Mouse (Mus musculus) gastrocnemius, postnatal 25 days (tissue): ENCODE measurements at regions not wholly inside any gene's neighbourhood (a gene's known extent, or its start where the extent isn't known, plus 50 kb on each side); places are given as distances from the start of the nearest gene placed in this dataset.

ENCODE experiments used
- DNase-seq: peaks from one replicate; pipeline ENCODE4 v3.0.0; 2022

DNA sequence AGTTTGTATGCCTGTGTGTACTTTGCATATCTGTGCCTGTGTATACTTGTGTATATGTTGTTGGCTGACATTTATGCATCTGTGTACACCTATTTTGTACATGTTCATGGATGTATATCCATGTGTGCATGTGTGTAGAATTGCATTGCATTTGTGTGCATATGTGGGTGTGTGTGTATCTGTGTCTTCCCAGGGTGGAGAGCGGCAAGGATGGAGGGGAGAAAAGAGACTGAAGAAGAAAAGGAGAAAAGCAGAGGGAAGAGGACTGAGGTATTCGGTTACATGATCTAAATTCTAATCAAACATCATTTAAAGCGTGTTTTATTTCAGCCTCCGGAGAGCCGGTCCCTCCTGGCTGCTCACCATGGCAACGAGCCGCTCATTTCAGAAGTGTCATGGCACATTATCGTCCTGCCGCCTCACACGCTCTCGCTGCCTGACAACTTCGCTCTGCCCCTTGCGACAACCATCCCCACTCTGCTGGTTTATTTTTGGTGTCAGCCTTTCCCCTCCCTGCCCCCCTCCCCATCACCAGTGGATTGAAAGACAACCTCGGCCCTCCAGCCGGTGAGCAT is 58.6 kb downstream of the Mrm1 start:
- DNase-seq = no peak

GRCm38 (mm10) chr11:84759478-84759986 is 59.8 kb downstream of the Mrm1 start:
- DNase-seq = no peak

- no peak for DNase-seq
These were observed 67.3 kb downstream of the Mrm1 start for GRCm38 (mm10) chr11:84752007-84752406.

DNA sequence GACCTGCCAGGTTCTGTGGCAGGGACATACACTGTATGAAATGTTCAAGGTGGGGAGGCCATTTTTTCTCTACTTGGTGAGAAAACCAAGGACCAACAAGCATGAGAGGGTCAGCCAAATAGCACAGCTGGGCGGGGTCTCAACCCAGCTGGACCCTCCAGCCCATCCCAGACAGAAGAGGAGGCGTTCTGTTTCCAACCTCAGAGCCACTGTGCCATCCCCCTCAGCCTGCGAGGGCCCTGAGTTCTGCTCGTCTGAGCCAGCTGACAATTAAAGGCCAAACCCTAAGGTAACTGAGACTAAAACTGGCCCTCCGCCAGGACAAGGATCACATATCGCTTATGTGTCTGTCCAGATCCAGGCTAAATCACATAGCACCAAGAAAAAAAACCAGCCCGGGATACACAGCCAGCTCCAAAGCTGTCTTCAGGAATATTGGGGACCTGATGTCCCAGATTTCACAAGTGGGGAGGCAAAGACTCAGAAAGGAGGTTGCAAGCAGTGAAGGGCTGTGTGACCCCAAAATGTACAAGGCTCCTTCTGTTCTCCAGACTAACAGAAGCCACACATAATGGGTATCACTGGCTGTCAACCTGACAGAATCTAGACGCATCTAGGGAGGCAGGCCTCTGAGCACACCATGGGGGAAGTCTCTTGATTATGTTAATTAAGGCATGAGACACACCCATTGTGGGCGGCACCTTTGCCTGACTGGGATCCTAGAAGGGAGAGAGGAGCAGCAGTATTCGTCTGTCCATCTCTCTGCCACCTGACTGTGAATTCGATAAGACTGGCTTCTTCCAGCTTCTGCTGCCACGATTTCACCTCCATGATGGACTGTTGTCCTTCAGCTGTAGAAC is 69.6 kb downstream of the Mrm1 start:
- no peak for DNase-seq

GRCm38 (mm10) chr11:84738769-84739589 is 80.3 kb downstream of the Mrm1 start:
- no peak for DNase-seq

- DNase-seq = no peak
These were observed 81.2 kb downstream of the Mrm1 start for GRCm38 (mm10) chr11:84738128-84738527.

GRCm38 (mm10) chr11:84731890-84732289 is 87.4 kb downstream of the Mrm1 start:
- no peak for DNase-seq

GRCm38 (mm10) chr11:84730218-84730617 is 89.1 kb downstream of the Mrm1 start:
- DNase-seq = no peak

GRCm38 (mm10) chr11:84729189-84729588 is 90.1 kb downstream of the Mrm1 start:
- DNase-seq = no peak

DNA sequence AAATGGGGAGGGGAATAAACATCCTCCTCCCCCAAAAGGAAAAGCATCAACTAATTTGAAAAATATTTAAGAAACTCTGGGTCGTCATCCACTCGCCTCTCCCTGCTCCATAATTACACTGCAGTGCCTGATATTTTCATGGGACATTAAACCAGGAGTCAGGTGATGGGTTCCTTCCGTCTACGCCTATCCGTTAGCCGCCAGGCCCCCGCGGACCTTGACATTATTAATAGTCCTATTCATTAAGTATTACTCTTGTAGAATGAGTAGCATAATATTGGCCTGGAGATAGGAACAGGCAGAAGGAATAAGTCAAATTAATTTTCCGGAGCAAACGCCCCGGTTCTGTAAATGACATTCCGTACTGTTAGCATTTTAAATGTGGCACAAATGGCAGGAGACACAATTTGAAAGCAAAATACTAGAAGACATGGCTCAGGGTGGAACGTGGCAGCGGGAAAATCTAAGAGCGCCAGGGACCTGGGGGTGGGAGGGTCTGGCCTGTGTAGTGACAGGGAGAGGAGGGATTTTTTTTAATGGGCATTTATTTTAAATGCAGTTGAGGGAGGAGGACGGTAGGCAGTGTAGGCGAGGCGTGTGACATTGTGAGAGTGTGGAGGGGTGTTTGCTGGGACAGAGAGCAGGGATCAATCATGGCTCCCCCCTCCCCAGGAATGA is 93.2 kb downstream of the Mrm1 start:
- no peak for DNase-seq

DNA sequence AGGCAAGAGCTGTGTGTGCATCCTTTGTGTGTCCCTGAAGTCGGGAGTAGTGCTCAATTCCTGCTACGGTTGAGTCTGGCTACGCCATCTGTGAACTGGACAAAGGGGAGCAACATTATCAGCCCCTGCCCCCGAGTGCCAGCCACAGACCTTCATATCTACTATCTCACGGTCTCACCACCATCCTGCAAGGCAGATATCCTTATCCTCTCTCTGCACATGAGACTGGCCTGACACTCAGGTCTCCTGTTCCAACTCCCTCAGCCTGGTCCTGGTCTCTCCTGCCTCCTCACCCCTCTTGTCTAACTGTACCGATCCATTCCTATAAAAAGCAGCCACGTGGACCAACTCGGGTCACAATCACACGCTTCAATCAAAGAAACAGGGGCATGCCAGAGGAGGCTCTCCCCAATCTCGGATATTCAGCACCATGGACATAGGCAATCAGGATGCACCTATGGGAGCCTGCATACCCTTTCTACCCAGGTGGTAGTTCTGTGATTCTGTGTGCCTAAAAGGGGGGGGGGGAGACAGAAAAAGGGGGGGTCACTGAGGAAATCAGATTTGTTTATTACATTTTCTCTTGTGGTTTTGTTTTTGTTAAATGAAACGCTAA is 94.0 kb downstream of the Mrm1 start:
- no peak for DNase-seq

DNA sequence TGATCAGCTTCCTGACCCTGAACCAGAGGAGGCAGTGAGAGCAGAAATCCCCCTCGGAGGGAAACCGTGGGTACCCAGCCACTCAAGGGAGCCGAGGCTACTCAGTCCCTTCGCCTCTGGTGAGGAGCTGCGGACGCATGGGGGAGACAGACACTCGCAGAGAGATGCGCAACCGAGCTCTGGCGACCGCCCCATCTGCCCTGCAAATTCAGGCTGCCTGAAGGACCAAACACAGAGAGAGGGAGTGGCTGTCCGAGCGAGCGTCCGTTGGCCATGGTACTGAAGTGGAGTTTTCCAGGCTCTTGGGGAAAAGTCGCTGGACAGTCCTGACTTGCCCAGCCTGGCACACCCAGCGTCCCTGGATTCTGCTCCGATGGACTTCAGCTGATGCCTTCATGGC is 95.2 kb downstream of the Mrm1 start:
- no peak for DNase-seq

GRCm38 (mm10) chr11:84722658-84723201 is 96.6 kb downstream of the Mrm1 start:
- DNase-seq = no peak

DNA sequence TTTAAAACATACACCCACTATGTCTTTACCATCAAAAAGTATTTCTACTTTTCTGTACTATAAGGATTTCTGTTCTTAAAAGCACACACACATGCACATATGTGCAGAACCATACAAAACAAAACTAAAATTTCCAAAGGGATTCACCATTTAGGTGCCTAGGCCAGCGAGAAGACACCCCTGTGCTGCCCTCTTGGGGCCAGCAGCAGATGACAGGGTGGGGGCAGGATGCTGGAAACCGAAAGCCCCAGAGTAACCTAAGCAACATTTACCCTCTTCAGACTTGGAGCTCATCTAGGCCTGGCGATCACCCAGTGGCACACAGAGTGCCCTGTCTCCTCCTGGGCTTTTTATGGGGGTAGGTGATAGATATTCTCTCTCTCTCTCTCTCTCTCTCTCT is 97.3 kb downstream of the Mrm1 start:
- no peak for DNase-seq

DNA sequence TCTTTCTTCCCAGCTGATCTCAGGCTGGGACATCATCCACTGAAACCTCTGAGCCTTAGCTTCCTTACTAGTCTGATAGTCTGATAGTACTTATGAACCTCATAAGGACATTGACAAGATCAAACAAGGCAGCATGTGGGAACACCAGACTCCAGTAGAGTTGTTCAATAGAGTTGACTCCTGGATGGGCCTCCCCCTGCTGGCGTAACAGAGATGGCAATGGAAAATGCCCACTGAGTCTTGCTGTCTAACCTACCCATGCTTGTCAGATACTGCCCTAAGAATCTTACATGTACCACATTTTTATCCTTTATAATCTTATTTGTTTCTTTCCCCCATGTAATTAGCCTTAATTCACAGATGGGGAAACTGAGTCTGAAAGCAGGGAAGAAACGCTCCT is 98.2 kb downstream of the Mrm1 start:
- no peak for DNase-seq

- no peak for DNase-seq
These were observed 99.5 kb downstream of the Mrm1 start for GRCm38 (mm10) chr11:84719781-84720180.

DNA sequence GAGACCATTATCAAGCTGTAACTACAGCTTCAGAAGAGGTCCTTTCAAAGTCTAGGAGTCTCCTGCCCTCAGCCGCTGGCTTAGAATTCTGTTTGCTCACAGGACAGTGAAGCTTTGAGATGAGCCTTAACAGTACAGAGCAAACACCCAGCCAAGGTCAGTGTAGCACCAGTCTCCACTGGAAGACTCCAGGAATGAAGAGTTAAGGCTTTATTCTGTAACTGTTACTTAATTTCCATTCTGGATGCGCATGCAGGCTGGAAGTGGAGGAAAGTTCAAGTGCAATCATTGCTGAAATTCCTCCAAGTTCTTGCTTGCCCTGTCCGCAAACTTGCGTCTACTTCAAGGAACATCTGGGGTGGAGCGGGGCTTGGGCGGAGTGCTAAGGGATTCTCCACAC is 106.6 kb downstream of the Mrm1 start:
- DNase-seq = no peak

DNA sequence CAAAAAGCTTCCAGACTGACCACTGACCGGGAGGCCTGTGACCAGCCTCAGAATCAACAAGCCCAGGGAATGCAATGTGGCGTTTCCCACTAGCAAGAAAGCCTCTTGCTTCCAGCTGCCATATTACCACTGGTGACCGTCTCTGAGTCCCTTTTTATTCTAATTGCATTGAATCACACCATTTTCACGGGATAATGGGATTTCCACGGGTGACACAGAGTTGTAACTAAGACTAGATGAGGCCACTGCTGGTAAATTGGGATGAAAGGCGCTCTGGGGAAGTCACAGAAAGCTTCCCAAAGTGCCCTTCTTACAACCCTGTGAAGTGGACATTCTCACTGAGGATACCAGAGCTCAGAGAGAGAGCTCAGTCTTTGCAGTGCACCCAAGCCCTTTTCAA is 107.4 kb downstream of the Mrm1 start:
- DNase-seq = no peak

DNA sequence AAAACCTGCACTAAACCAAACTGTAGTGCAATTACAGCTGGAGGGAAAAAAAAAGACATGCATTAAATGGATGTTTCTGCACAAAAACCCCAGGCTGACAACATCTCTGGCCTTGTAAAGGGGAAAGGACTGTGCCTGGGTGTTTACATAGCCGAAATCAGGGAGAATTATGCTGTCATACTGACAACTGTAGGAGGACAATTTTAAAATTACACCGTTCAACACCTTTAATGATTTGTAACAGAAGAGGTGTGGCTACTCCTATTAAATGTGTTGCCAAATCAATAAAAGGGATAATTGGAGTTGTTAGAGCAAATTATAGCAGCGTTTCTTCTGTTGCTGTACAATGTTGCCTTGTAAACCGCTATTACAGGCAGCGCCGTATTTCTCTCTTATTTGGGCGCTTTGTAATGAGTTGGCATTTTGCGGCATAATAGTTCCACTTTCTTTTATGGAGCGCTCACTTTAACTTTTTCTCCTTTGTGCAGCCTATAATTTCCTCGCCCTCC is 111.0 kb downstream of the Mrm1 start:
- no peak for DNase-seq

GRCm38 (mm10) chr11:84707772-84708171 is 111.5 kb downstream of the Mrm1 start:
- no peak for DNase-seq

DNA sequence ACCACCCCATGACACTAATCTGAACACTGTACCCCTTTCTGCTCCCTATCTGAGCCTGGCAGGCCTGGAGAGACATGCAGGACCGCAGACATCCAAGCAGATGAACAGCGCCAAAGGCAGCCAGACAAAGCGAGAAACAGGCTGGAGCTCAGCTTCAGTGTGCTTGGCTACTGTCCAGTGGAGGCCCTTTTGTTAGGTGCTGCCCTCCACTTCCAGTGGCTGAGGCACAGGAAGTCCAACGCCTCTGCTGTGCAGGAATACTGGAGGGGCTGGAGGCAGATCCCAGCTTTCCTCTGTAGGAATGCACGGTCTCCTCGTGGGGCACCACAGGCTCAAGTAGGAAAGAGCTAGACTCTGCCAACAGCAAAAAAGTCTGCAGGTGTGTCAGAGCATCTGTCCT is 112.6 kb downstream of the Mrm1 start:
- DNase-seq = no peak
